Mouse (Mus musculus): ENCODE results near the gene Sirt6. TPM values are rescaled to one million over a fixed set of nuclear protein-coding genes. Genes with fewer than 3 reads are reported as not detected.
A peak's percentile ranks its signal among the peaks of the same experiment; 100 is the strongest.

Sirt6 gene
- total and polyA plus RNA-seq, 2 experiments from 2014 or later = 25.2 to 33.4 TPM

DNA sequence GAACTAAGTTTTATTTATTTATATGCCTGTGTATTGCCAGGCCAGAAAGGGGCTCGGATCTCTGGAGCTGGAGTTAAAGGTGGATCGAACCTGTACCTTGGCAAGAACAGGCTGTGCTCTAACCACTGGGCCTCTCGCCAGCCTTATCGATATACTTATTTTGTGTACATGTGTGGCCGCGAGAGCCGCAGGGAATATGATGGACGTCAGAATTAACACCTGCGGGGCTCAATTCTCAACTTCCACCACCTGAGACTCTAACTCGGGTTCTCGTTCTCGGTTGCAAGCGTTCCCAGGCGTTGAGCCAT, 22.0 kb downstream of the Sirt6 start:
- Histone ChIP-seq H3K36me3 (ENCODE audit: insufficient read depth) (no peaks in the 10 kb centered on the region), H3K4me3 (ENCODE audit: low read depth, low read length) (peak overlapping the region; percentile 66), H3K9ac (peak overlapping the region; percentile 54), H3K4me2 (ENCODE audit: low read depth) (peak overlapping the region; percentile 72), H3K9me3 (ENCODE audit: low read length) (no peaks in the 10 kb centered on the region), H3K27me3 (ENCODE audit: insufficient read depth, low read length) (no peaks in the 10 kb centered on the region), H3K4me1 (ENCODE audit: insufficient read depth) (peaks cover 11% of the 10 kb centered on the region), H3K27ac (ENCODE audit: low read depth, low read length) (peak overlapping the region; percentile 90)
- no peak for TF ChIP-seq CTCF (IDR thresholded peaks at IDR 0.05; ENCODE audit: low read depth)
- WGBS = 2% methylated on average over 14 of the region's 14 CpGs
- DNase-seq (no peak), ATAC-seq (no peak)

DNA sequence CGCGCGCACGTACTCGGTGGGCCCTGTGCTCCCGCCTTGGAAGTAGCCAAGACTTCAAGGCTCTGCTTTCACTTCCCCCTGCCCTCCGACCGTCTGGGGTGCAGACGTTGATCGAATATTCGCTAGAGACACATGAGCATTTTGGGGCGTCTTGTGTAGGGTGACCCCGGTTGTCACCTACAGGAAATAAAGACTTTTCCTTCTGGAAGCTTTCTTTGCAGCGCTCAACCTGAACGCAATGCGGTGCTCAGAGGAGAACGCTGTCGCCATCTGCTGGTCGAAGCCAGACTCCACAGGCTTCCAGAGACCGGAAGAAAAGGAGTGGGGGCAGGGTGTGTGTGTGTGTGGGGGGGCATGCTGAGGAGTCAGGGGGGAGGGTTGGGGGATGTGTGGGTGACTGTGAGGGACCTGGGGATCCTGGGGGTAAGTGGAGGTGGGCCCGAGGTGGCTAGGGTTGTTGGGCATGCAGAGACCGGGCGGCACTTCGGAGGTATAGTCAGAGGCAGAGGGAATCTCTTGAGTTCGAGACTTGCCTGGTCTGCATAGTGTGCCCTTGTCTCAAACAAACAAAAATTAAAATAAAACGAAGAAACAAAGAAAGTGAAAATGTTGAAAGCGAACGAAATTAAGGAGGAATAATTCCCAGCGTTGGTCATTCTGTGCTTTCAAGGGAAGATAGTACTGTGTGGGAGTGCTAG, 22.5 kb downstream of the Sirt6 start:
- H3K27ac ChIP-seq (ENCODE audit: low read depth, low read length) = peak overlapping the region; percentile 90
- H3K9me3 ChIP-seq (ENCODE audit: low read length) = no peaks in the 10 kb centered on the region
- no peaks in the 10 kb centered on the region for H3K27me3 ChIP-seq (ENCODE audit: insufficient read depth, low read length)
- no peaks in the 10 kb centered on the region for H3K36me3 ChIP-seq (ENCODE audit: insufficient read depth)
- H3K4me2 ChIP-seq (ENCODE audit: low read depth) = peak overlapping the region; percentile 72
- ATAC-seq = peak; percentile 63
- H3K4me1 ChIP-seq (ENCODE audit: insufficient read depth) = peaks cover 12% of the 10 kb centered on the region
- peak; percentile 93 for TF ChIP-seq CTCF (IDR thresholded peaks at IDR 0.05; ENCODE audit: low read depth)
- peak overlapping the region; percentile 54 for H3K9ac ChIP-seq
- peak overlapping the region; percentile 66 for H3K4me3 ChIP-seq (ENCODE audit: low read depth, low read length)
- 20% methylated on average over 29 of the region's 29 CpGs for WGBS
- DNase-seq = peak; percentile 97

DNA sequence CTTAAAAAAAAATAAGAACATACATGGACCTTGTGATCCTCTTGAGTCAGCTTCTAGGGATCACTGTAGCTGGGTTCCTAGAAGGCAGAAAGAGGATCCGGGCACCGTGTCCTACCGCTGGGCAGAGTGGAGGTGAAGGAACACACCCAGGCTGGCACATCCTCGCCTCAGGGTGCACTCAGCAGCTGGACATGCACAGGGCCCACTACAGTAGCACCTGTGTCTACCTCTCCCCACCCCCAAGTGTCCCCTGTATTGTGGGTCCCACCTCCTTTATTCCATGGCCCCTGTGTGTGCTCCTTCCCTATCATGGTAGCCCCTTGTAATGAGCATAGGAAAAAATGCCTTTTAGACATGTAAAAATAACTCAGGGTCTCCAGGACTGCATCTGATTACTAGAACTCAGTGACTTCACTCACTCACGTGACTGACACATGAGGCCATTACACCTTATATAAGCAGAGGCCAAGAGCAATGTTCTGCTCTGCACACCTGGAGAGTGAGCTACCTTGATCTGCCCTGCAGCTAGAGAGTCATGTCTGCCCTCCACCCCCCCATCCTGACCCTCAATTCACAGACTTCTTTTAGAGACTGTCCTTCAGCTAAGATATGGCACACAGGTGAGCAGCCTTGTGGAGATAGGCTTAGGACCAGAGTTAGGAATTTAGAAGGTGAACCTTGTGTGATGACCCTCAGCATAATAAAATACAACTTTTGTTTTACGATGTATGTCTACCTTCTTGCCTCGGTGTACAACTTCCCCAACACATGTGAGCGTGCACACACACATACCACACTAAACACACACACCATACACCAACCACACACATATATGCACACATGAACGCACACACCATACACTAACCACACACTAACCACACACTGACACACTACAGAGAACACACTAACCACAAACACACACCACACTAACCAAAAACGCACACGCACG, 23.3 kb downstream of the Sirt6 start:
- Histone ChIP-seq H3K27me3 (ENCODE audit: insufficient read depth, low read length) (no peaks in the 10 kb centered on the region), H3K4me2 (ENCODE audit: low read depth) (peak overlapping the region; percentile 72; the same call in 1 of the 2 replicates), H3K4me3 (ENCODE audit: low read depth, low read length) (peak overlapping the region; percentile 5; the same call in 1 of the 2 replicates), H3K4me1 (ENCODE audit: insufficient read depth) (peaks cover 12% of the 10 kb centered on the region), H3K36me3 (ENCODE audit: insufficient read depth) (no peaks in the 10 kb centered on the region), H3K9me3 (ENCODE audit: low read length) (no peaks in the 10 kb centered on the region), H3K9ac (no peak overlapping the region), H3K27ac (ENCODE audit: low read depth, low read length) (no peak overlapping the region)
- no peak for ATAC-seq
- no peak for DNase-seq
- WGBS = 82% methylated on average over 12 of the region's 12 CpGs
- TF ChIP-seq CTCF (IDR thresholded peaks at IDR 0.05; ENCODE audit: low read depth) = no peak

DNA sequence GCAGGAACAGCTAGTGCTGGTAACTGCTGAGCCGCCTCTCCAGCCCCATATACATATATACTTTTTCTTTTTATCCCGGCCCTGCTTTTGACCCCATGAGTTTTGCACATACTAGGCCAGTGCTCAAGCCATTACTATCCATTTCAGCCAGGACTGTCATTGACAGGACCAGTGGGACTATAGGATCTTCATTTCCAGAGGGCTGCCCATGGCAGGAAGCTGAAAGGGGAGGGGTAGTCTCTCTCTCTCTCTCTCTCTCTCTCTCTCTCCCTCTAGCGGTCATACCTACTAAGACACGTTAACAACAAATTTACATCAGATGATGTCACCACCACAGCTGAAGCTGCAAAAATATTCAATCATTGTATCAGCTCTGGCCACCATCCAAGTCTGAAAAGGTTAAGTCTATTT, 24.9 kb downstream of the Sirt6 start:
- TF ChIP-seq CTCF (IDR thresholded peaks at IDR 0.05; ENCODE audit: low read depth) = peak; percentile 81
- WGBS = 16% methylated on average over 4 of the region's 4 CpGs
- ATAC-seq (no peak), DNase-seq (peak; percentile 78)
- Histone ChIP-seq H3K9ac (no peak overlapping the region), H3K36me3 (ENCODE audit: insufficient read depth) (no peaks in the 10 kb centered on the region), H3K4me1 (ENCODE audit: insufficient read depth) (peaks cover 12% of the 10 kb centered on the region), H3K9me3 (ENCODE audit: low read length) (no peaks in the 10 kb centered on the region), H3K4me3 (ENCODE audit: low read depth, low read length) (no peak overlapping the region), H3K27ac (ENCODE audit: low read depth, low read length) (no peak overlapping the region), H3K4me2 (ENCODE audit: low read depth) (no peak overlapping the region), H3K27me3 (ENCODE audit: insufficient read depth, low read length) (0 out of 2 replicates have a peak, but pooled peaks cover 4% of the 10 kb centered on the region)

DNA sequence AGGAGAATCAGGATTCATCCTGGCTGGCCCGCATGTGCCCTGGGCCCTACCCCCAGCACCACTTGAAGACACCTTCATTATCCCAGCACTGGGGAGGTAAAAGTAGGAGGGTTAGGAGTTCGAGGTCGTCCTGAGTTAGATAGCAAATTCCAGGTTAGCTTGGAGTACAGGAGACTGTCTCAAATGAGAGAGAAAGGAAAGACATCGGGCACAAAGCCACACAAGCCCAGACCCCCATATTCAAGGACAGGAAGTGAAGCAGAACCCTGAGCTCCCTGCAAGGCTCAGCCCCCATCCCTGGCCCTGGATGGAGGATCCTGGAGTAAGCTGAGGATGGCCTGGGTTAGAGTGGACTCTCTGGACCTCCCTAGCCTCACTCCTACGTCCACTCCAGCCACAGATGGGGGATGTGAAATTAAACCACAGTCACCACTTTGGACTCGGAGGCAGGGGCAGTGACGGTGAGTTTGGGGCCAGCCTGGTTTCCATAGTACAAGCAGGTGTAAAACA, 26.1 kb downstream of the Sirt6 start:
- 0 out of 2 replicates have a peak, but pooled peaks cover 4% of the 10 kb centered on the region for H3K27me3 ChIP-seq (ENCODE audit: insufficient read depth, low read length)
- H3K9me3 ChIP-seq (ENCODE audit: low read length) = no peaks in the 10 kb centered on the region
- no peak for TF ChIP-seq CTCF (IDR thresholded peaks at IDR 0.05; ENCODE audit: low read depth)
- no peak for DNase-seq
- peaks cover 12% of the 10 kb centered on the region for H3K4me1 ChIP-seq (ENCODE audit: insufficient read depth)
- 20% methylated on average over 7 of the region's 7 CpGs for WGBS
- H3K36me3 ChIP-seq (ENCODE audit: insufficient read depth) = no peaks in the 10 kb centered on the region
- H3K4me2 ChIP-seq (ENCODE audit: low read depth) = peak overlapping the region; percentile 64
- H3K9ac ChIP-seq = no peak overlapping the region
- no peak overlapping the region for H3K27ac ChIP-seq (ENCODE audit: low read depth, low read length)
- ATAC-seq = no peak
- no peak overlapping the region for H3K4me3 ChIP-seq (ENCODE audit: low read depth, low read length)

DNA sequence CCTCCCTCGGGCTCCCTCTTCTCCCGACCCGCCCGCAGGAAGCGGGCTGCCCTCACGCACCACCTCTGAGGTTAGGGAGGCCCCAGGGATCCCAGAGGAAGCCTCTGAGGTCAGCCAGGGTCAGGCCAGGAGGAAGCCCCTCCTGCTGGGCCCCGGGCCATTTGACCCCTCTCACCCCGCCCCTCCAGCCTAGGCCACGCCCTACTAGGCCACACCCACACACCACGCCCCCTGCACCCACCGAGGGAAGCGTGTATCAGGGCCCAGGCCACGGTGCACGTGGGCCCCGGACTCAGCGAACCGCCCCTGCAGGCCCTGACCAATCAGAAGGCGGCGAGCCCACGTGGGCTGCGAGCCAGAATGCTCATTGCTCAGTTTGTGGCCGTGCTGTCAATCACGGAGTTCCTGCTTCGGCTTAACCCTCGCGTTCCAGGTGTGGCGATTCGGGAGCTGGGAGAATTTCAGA, 26.8 kb downstream of the Sirt6 start, which contains the start of gene Tle6:
TSS of gene Tle6 (minus strand) at position 336 of the 466 bp plus-strand sequence.
- ATAC-seq (peak; percentile 82), DNase-seq (peak; percentile 97)
- Histone ChIP-seq H3K4me3 (ENCODE audit: low read depth, low read length) (peak within 1 kb of the TSS; percentile 29), H3K9ac (no peak within 1 kb of the TSS; the same call in 1 of the 2 replicates), H3K4me2 (ENCODE audit: low read depth) (peak within 1 kb of the TSS; percentile 64), H3K9me3 (ENCODE audit: low read length) (no peaks in the 10 kb centered on the region), H3K4me1 (ENCODE audit: insufficient read depth) (peaks cover 17% of the 10 kb centered on the region), H3K27ac (ENCODE audit: low read depth, low read length) (no peak within 1 kb of the TSS), H3K27me3 (ENCODE audit: insufficient read depth, low read length) (peaks cover 8% of the 10 kb centered on the region; the same call in 1 of the 2 replicates), H3K36me3 (ENCODE audit: insufficient read depth) (no peaks in the 10 kb centered on the region)
- under 1% methylated on average over 28 of the region's 28 CpGs for WGBS
- TF ChIP-seq CTCF (IDR thresholded peaks at IDR 0.05; ENCODE audit: low read depth) = no peak

Data from forebrain, postnatal 0 days (tissue).